Mouse (Mus musculus): ENCODE measurements at regions not wholly inside any gene's neighbourhood (a gene's known extent, or its start where the extent isn't known, plus 50 kb on each side); places are given as distances from the start of the nearest gene placed in this dataset.

- ATAC-seq (ENCODE audit: insufficient read depth), result no peak
- 27% methylated on average over 2 of the region's 2 CpGs for WGBS
Observed at GRCm38 (mm10) chr14:85965139-85965538, 1175.9 kb downstream of the Diaph3 start.

GRCm38 (mm10) chr14:85945707-85946313 is 1195.2 kb downstream of the Diaph3 start:
- no peaks in the 10 kb centered on the region for H3K27me3 ChIP-seq (ENCODE audit: insufficient read depth, low read length)
- H3K4me3 ChIP-seq (ENCODE audit: low read depth, low read length), result no peak overlapping the region
- H3K4me1 ChIP-seq (ENCODE audit: insufficient read depth), result no peaks in the 10 kb centered on the region
- no peak for TF ChIP-seq CTCF (IDR thresholded peaks at IDR 0.05; ENCODE audit: low read depth)
- H3K36me3 ChIP-seq (ENCODE audit: insufficient read depth), result no peaks in the 10 kb centered on the region
- H3K4me2 ChIP-seq, result no peak overlapping the region
- ATAC-seq (ENCODE audit: insufficient read depth) (peak; percentile 88), DNase-seq (peak; percentile 62)
- no peak overlapping the region for H3K27ac ChIP-seq (ENCODE audit: low read depth)
- WGBS, result 22% methylated on average over 3 of the region's 3 CpGs
- H3K9me3 ChIP-seq (ENCODE audit: low read depth, low read length), result no peaks in the 10 kb centered on the region
- H3K9ac ChIP-seq, result no peak overlapping the region

More at GRCm38 (mm10) chr14:85965139-85965538, 1175.9 kb downstream of the Diaph3 start:
- TF ChIP-seq CTCF (IDR thresholded peaks at IDR 0.05; ENCODE audit: low read depth), result no peak
- Histone ChIP-seq H3K9ac (no peak overlapping the region), H3K27ac (ENCODE audit: low read depth) (no peak overlapping the region), H3K4me1 (ENCODE audit: insufficient read depth) (no peaks in the 10 kb centered on the region), H3K36me3 (ENCODE audit: insufficient read depth) (no peaks in the 10 kb centered on the region), H3K9me3 (ENCODE audit: low read depth, low read length) (no peaks in the 10 kb centered on the region), H3K4me3 (ENCODE audit: low read depth, low read length) (no peak overlapping the region), H3K4me2 (no peak overlapping the region), H3K27me3 (ENCODE audit: insufficient read depth, low read length) (no peaks in the 10 kb centered on the region)
- DNase-seq, result no peak

- H3K36me3 ChIP-seq (ENCODE audit: insufficient read depth), result no peaks in the 10 kb centered on the region
- H3K4me2 ChIP-seq, result no peak overlapping the region
- H3K4me3 ChIP-seq (ENCODE audit: low read depth, low read length), result no peak overlapping the region
- DNase-seq, result no peak
- H3K9me3 ChIP-seq (ENCODE audit: low read depth, low read length), result no peaks in the 10 kb centered on the region
- 67% methylated on average over 4 of the region's 4 CpGs for WGBS
- no peak for TF ChIP-seq CTCF (IDR thresholded peaks at IDR 0.05; ENCODE audit: low read depth)
- ATAC-seq (ENCODE audit: insufficient read depth), result no peak
- H3K27ac ChIP-seq (ENCODE audit: low read depth), result no peak overlapping the region
- no peaks in the 10 kb centered on the region for H3K27me3 ChIP-seq (ENCODE audit: insufficient read depth, low read length)
- H3K9ac ChIP-seq, result no peak overlapping the region
- no peaks in the 10 kb centered on the region for H3K4me1 ChIP-seq (ENCODE audit: insufficient read depth)
Observed at GRCm38 (mm10) chr14:85942792-85943191, 1198.2 kb downstream of the Diaph3 start.

DNA sequence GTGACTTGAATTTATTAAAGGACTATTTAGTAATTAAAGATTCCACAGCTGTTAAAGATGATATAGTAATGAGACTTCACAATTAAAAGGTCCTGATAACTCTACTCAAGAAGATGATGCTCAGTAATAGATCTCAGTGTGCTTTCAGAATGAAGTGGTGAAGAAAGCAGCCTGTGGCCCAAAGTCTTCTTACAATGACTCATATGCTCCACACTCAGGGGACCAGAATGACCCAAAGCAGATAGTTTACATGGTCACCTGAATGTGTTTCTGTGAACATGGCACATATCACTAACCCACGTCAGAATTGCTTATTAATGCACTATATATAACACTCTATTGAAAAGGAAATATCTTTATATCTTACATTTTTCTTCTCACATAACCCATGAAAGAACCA is 1200.5 kb downstream of the Diaph3 start:
- no peak for DNase-seq
- no peak overlapping the region for H3K9ac ChIP-seq

DNA sequence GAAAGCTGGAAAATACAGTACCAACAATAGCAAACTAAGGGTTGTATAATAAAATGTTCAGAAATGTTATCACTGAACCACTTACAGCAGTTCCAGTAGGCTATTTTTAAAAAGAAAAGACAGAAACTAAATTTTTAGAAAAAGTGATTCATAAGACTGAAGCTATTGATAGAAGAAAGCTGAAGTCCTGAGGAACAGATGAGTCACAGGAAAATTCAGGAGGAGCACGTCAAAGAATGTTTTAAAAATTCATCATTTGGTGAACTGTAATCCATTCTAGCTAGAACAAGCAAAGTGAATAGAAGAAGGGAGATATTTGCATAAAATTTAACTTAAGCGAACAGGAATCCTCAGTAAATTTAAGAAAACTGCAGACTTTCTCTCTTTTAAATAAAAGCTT is 1205.9 kb downstream of the Diaph3 start:
- Histone ChIP-seq H3K9ac (no peak overlapping the region), H3K4me3 (ENCODE audit: low read depth, low read length) (no peak overlapping the region), H3K4me2 (no peak overlapping the region), H3K27me3 (ENCODE audit: insufficient read depth, low read length) (no peaks in the 10 kb centered on the region), H3K9me3 (ENCODE audit: low read depth, low read length) (no peaks in the 10 kb centered on the region), H3K4me1 (ENCODE audit: insufficient read depth) (no peaks in the 10 kb centered on the region), H3K27ac (ENCODE audit: low read depth) (no peak overlapping the region), H3K36me3 (ENCODE audit: insufficient read depth) (no peaks in the 10 kb centered on the region)
- TF ChIP-seq CTCF (IDR thresholded peaks at IDR 0.05; ENCODE audit: low read depth), result no peak
- WGBS, result 62% methylated on average over 2 of the region's 2 CpGs
- ATAC-seq (ENCODE audit: insufficient read depth), result no peak
- DNase-seq, result no peak

More for the DNA sequence above, 1200.5 kb downstream of the Diaph3 start:
- no peak for ATAC-seq (ENCODE audit: insufficient read depth)
- H3K27ac ChIP-seq (ENCODE audit: low read depth), result no peak overlapping the region
- no peaks in the 10 kb centered on the region for H3K36me3 ChIP-seq (ENCODE audit: insufficient read depth)
- H3K9me3 ChIP-seq (ENCODE audit: low read depth, low read length), result no peaks in the 10 kb centered on the region
- no peak for TF ChIP-seq CTCF (IDR thresholded peaks at IDR 0.05; ENCODE audit: low read depth)
- no peaks in the 10 kb centered on the region for H3K4me1 ChIP-seq (ENCODE audit: insufficient read depth)
- WGBS, result 68% methylated on average over 1 of the region's 1 CpGs
- H3K27me3 ChIP-seq (ENCODE audit: insufficient read depth, low read length), result no peaks in the 10 kb centered on the region
- no peak overlapping the region for H3K4me2 ChIP-seq
- H3K4me3 ChIP-seq (ENCODE audit: low read depth, low read length), result no peak overlapping the region

- DNase-seq (no peak), ATAC-seq (ENCODE audit: insufficient read depth) (no peak)
- no peaks in the 10 kb centered on the region for H3K27me3 ChIP-seq (ENCODE audit: insufficient read depth, low read length)
- H3K4me2 ChIP-seq, result no peak overlapping the region
- no peak overlapping the region for H3K4me3 ChIP-seq (ENCODE audit: low read depth, low read length)
- H3K36me3 ChIP-seq (ENCODE audit: insufficient read depth), result no peaks in the 10 kb centered on the region
- H3K9ac ChIP-seq, result no peak overlapping the region
- H3K9me3 ChIP-seq (ENCODE audit: low read depth, low read length), result no peaks in the 10 kb centered on the region
- H3K4me1 ChIP-seq (ENCODE audit: insufficient read depth), result no peaks in the 10 kb centered on the region
- 35% methylated on average over 5 of the region's 5 CpGs for WGBS
- no peak overlapping the region for H3K27ac ChIP-seq (ENCODE audit: low read depth)
- no peak for TF ChIP-seq CTCF (IDR thresholded peaks at IDR 0.05; ENCODE audit: low read depth)
Observed at GRCm38 (mm10) chr14:85930387-85930786, 1210.6 kb downstream of the Diaph3 start.

GRCm38 (mm10) chr14:85918894-85919293 is 1222.1 kb downstream of the Diaph3 start:
- DNase-seq, result no peak
- WGBS, result 83% methylated on average over 4 of the region's 4 CpGs
- TF ChIP-seq CTCF (IDR thresholded peaks at IDR 0.05; ENCODE audit: low read depth), result no peak
- H3K4me1 ChIP-seq (ENCODE audit: insufficient read depth), result no peaks in the 10 kb centered on the region
- no peaks in the 10 kb centered on the region for H3K9me3 ChIP-seq (ENCODE audit: low read depth, low read length)
- no peaks in the 10 kb centered on the region for H3K36me3 ChIP-seq (ENCODE audit: insufficient read depth)
- no peak overlapping the region for H3K9ac ChIP-seq
- H3K4me2 ChIP-seq, result no peak overlapping the region
- no peak for ATAC-seq (ENCODE audit: insufficient read depth)
- no peaks in the 10 kb centered on the region for H3K27me3 ChIP-seq (ENCODE audit: insufficient read depth, low read length)
- H3K27ac ChIP-seq (ENCODE audit: low read depth), result no peak overlapping the region
- no peak overlapping the region for H3K4me3 ChIP-seq (ENCODE audit: low read depth, low read length)

Data from lung, embryonic 14.5 days (tissue).